Mouse (Mus musculus) neural tube, embryonic 11.5 days (tissue): Measurements from ENCODE around the gene Nupl1. TPM values are rescaled to one million over a fixed set of nuclear protein-coding genes. Genes with fewer than 3 reads are reported as not detected.

Experiments used
- ATAC-seq: fragments of 200-750 bp; cut with Nextera tagmentation; 2 replicates; pipeline ENCODE4 v1.8.0; 2017; ENCODE audit warnings: moderate number of reproducible peaks, mild to moderate bottlenecking, moderate TSS enrichment, moderate library complexity; ENCODE audit not compliant: insufficient read depth, low FRiP score, low TSS enrichment
- DNase-seq: peaks from one replicate; pipeline ENCODE4 v3.0.0-alpha.2; 2015; ENCODE audit warnings: low spot score
- H3K27ac ChIP-seq: fragments of 300-500 bp; sonication (generic); 2 replicates; pipeline ENCODE4 v1.5.1; 2014; ENCODE audit warnings: low read depth, mild to moderate bottlenecking, low read length
- H3K27me3 ChIP-seq: fragments of 300-500 bp; sonication (generic); 2 replicates; pipeline ENCODE4 v1.6.1; 2014; ENCODE audit warnings: mild to moderate bottlenecking, low read length, mixed read lengths; ENCODE audit not compliant: control insufficient read depth, insufficient read depth
- H3K36me3 ChIP-seq: fragments of 300-500 bp; sonication (generic); 2 replicates; pipeline ENCODE4 v1.6.1; 2014; ENCODE audit warnings: mild to moderate bottlenecking, low read length, moderate library complexity, mixed read lengths; ENCODE audit not compliant: control insufficient read depth, insufficient read depth
- H3K4me1 ChIP-seq: fragments of 300-500 bp; sonication (generic); 2 replicates; pipeline ENCODE4 v1.6.1; 2014; ENCODE audit warnings: low read length, mixed read lengths; ENCODE audit not compliant: control insufficient read depth, insufficient read depth
- H3K4me2 ChIP-seq: fragments of 300-500 bp; sonication (generic); 2 replicates; pipeline ENCODE4 v1.6.1; 2014; ENCODE audit warnings: low read depth, mild to moderate bottlenecking, moderate library complexity
- H3K4me3 ChIP-seq: fragments of 300-500 bp; sonication (generic); 2 replicates; pipeline ENCODE4 v1.5.1; 2014; ENCODE audit warnings: low read depth, low read length
- H3K9ac ChIP-seq: fragments of 300-500 bp; sonication (generic); 2 replicates; pipeline ENCODE4 v1.6.1; 2014; ENCODE audit warnings: mild to moderate bottlenecking, low read length
- H3K9me3 ChIP-seq: fragments of 300-500 bp; sonication (generic); 2 replicates; pipeline ENCODE4 v1.6.1; 2016; ENCODE audit warnings: low read length; ENCODE audit not compliant: control insufficient read depth
- WGBS: fragments of 180-500 bp; shearing (Covaris S2); extraction: QIAGEN DNeasy Blood & Tissue Kit; methylation state at CpG from one replicate; pipeline ENCODE4 v1.1.7; 2014; 5-methylcytosine and 5-hydroxymethylcytosine counted together
- polyA plus RNA-seq: library from polyadenylated mRNA; unstranded; fragments of >200 nt; fragmentation: Nextera tagmentation; extraction: Ambion mirVana; gene quantifications from 2 replicates; pipeline ENCODE4 v1.2.1, GENCODE M21; 2014

Nupl1 gene
- polyA plus RNA-seq, 1 experiment from 2014 or later = not detected

GRCm38 (mm10) chr14:60269333-60269732, 18.1 kb upstream of the Nupl1 start:
- Histone ChIP-seq H3K4me1 (peaks cover 2% of the 10 kb centered on the region; the same call in 1 of the 2 replicates), H3K4me2 (no peak overlapping the region)

GRCm38 (mm10) chr14:60264990-60265876, 14.0 kb upstream of the Nupl1 start, which contains the start of gene Mtmr6:
Gene Mtmr6 (plus strand): TSS chr14:60265228.
- no peaks in the 10 kb centered on the region; the same call in 1 of the 2 replicates for H3K4me1 ChIP-seq
- peak within 1 kb of the TSS; percentile 68 for H3K4me3 ChIP-seq
- no peaks in the 10 kb centered on the region for H3K27me3 ChIP-seq
- H3K9me3 ChIP-seq = no peaks in the 10 kb centered on the region
- ATAC-seq (peak; percentile 93), DNase-seq (peak; percentile 97)
- peak within 1 kb of the TSS; percentile 39; the same call in 1 of the 2 replicates for H3K27ac ChIP-seq
- WGBS = under 1% methylated on average over 51 of the region's 51 CpGs
- no peaks in the 10 kb centered on the region for H3K36me3 ChIP-seq
- H3K9ac ChIP-seq = peak within 1 kb of the TSS; percentile 70
- H3K4me2 ChIP-seq = peak within 1 kb of the TSS; percentile 56

More at GRCm38 (mm10) chr14:60269333-60269732, 18.1 kb upstream of the Nupl1 start:
- no peaks in the 10 kb centered on the region for H3K27me3 ChIP-seq
- H3K9ac ChIP-seq = no peak overlapping the region
- no peak overlapping the region for H3K4me3 ChIP-seq
- H3K36me3 ChIP-seq = no peaks in the 10 kb centered on the region
- H3K9me3 ChIP-seq = no peaks in the 10 kb centered on the region
- ATAC-seq = no peak
- no peak overlapping the region for H3K27ac ChIP-seq
- DNase-seq = no peak
- WGBS = 89% methylated on average over 6 of the region's 6 CpGs

GRCm38 (mm10) chr14:60262316-60262715, 11.1 kb upstream of the Nupl1 start:
- no peak for ATAC-seq
- H3K4me2 ChIP-seq = no peak overlapping the region
- H3K27ac ChIP-seq = no peak overlapping the region
- no peak overlapping the region for H3K4me3 ChIP-seq
- 80% methylated on average over 7 of the region's 7 CpGs for WGBS
- no peaks in the 10 kb centered on the region for H3K9me3 ChIP-seq
- H3K4me1 ChIP-seq = no peaks in the 10 kb centered on the region; the same call in 1 of the 2 replicates
- H3K27me3 ChIP-seq = no peaks in the 10 kb centered on the region
- no peak overlapping the region for H3K9ac ChIP-seq
- no peaks in the 10 kb centered on the region for H3K36me3 ChIP-seq
- no peak for DNase-seq

GRCm38 (mm10) chr14:60257851-60258250, 6.6 kb upstream of the Nupl1 start:
- ATAC-seq = no peak
- no peak overlapping the region for H3K27ac ChIP-seq

GRCm38 (mm10) chr14:60257101-60257500, 5.9 kb upstream of the Nupl1 start:
- DNase-seq (no peak), ATAC-seq (no peak)
- H3K9me3 ChIP-seq = no peaks in the 10 kb centered on the region
- no peaks in the 10 kb centered on the region for H3K36me3 ChIP-seq
- no peak overlapping the region for H3K9ac ChIP-seq
- H3K27ac ChIP-seq = no peak overlapping the region
- H3K4me3 ChIP-seq = no peak overlapping the region
- H3K4me1 ChIP-seq = peaks cover 2% of the 10 kb centered on the region; the same call in 1 of the 2 replicates
- no peak overlapping the region for H3K4me2 ChIP-seq
- WGBS = 78% methylated on average over 4 of the region's 4 CpGs
- no peaks in the 10 kb centered on the region for H3K27me3 ChIP-seq

More at GRCm38 (mm10) chr14:60257851-60258250, 6.6 kb upstream of the Nupl1 start:
- no peak for DNase-seq
- no peaks in the 10 kb centered on the region for H3K27me3 ChIP-seq
- H3K4me3 ChIP-seq = no peak overlapping the region
- H3K9ac ChIP-seq = no peak overlapping the region
- H3K4me2 ChIP-seq = no peak overlapping the region
- no peaks in the 10 kb centered on the region for H3K4me1 ChIP-seq
- no peaks in the 10 kb centered on the region for H3K36me3 ChIP-seq
- WGBS = 91% methylated on average over 1 of the region's 1 CpGs
- no peaks in the 10 kb centered on the region for H3K9me3 ChIP-seq

- DNase-seq = no peak
- no peak for ATAC-seq
- peaks cover 4% of the 10 kb centered on the region; the same call in 1 of the 2 replicates for H3K4me1 ChIP-seq
Observed at GRCm38 (mm10) chr14:60256356-60256755, 5.1 kb upstream of the Nupl1 start.

GRCm38 (mm10) chr14:60254774-60255173, 3.5 kb upstream of the Nupl1 start:
- Histone ChIP-seq H3K4me1 (peaks cover 8% of the 10 kb centered on the region; the same call in 1 of the 2 replicates), H3K4me2 (no peak overlapping the region), H3K4me3 (no peak overlapping the region), H3K9me3 (no peaks in the 10 kb centered on the region), H3K9ac (no peak overlapping the region), H3K36me3 (no peaks in the 10 kb centered on the region), H3K27ac (no peak overlapping the region), H3K27me3 (no peaks in the 10 kb centered on the region)
- ATAC-seq (no peak), DNase-seq (no peak)

More at GRCm38 (mm10) chr14:60256356-60256755, 5.1 kb upstream of the Nupl1 start:
- no peak overlapping the region for H3K4me3 ChIP-seq
- H3K27me3 ChIP-seq = no peaks in the 10 kb centered on the region
- no peaks in the 10 kb centered on the region for H3K9me3 ChIP-seq
- no peak overlapping the region for H3K4me2 ChIP-seq
- no peak overlapping the region for H3K9ac ChIP-seq
- WGBS = 25% methylated on average over 3 of the region's 3 CpGs
- H3K27ac ChIP-seq = no peak overlapping the region
- no peaks in the 10 kb centered on the region for H3K36me3 ChIP-seq

- Histone ChIP-seq H3K36me3 (no peaks in the 10 kb centered on the region), H3K9ac (no peak overlapping the region), H3K4me2 (no peak overlapping the region), H3K4me3 (no peak overlapping the region), H3K27me3 (no peaks in the 10 kb centered on the region), H3K9me3 (no peaks in the 10 kb centered on the region), H3K4me1 (peaks cover 11% of the 10 kb centered on the region), H3K27ac (no peak overlapping the region)
- DNase-seq = no peak
- ATAC-seq = no peak
- 92% methylated on average over 3 of the region's 3 CpGs for WGBS
Observed at GRCm38 (mm10) chr14:60253466-60253865, 2.2 kb upstream of the Nupl1 start.
